ENCODE assay signal across 10 mouse cellular contexts in genomic region chr5:146691745-146692144, GRCm38 (mm10).
DNase-seq lines count a peak whose midpoint lies in the region; ATAC-seq and TF ChIP-seq lines count a peak whose summit lies in the region.
"Had no signal": no experiment of that assay in that cellular context is flagged by ENCODE, and none has a peak within 500 bp of the region (broad histone marks: within the 10 kb centered on the region; RNA-seq: fewer than 3 reads in every experiment).

No protein-coding gene starts in this region.

- DNase-seq in CD4-positive, CD25-positive, alpha-beta regulatory T cell, adult 2 months (ENCODE audit: low read depth, low spot score), result peak; percentile 7
- no peak for DNase-seq in lung, adult 18-20 months
- no peak for DNase-seq in adrenal gland, postnatal 25 days
- DNase-seq in gastrocnemius, postnatal 10 days, result no peak
- DNase-seq: thymus, adult 18-20 months had no signal

- H3K4me1 ChIP-seq in lung, embryonic 16.5 days (replicated peaks; ENCODE audit: control insufficient read depth, insufficient read depth, low read length), result peaks cover 15% of the 10 kb centered on the region
- peaks cover 7% of the 10 kb centered on the region; the same call in 1 of the 2 replicates for H3K4me1 ChIP-seq in intestine, postnatal 0 days (replicated peaks; ENCODE audit: control insufficient read depth, insufficient read depth, low read length)
- H3K4me1 ChIP-seq in stomach, embryonic 14.5 days (ENCODE audit: control insufficient read depth, insufficient read depth, low read length), result peaks cover 9% of the 10 kb centered on the region

- no peak overlapping the region for H3K4me3 ChIP-seq in lung, embryonic 16.5 days (ENCODE audit: low read length)
- no peak overlapping the region for H3K4me3 ChIP-seq in intestine, postnatal 0 days (ENCODE audit: low read depth, low read length)
- no peak overlapping the region for H3K4me3 ChIP-seq in stomach, embryonic 14.5 days (ENCODE audit: low read depth, low read length)

- no peaks in the 10 kb centered on the region for H3K27me3 ChIP-seq in lung, embryonic 16.5 days (ENCODE audit: control insufficient read depth, insufficient read depth, low read depth, low read length)
- no peaks in the 10 kb centered on the region for H3K27me3 ChIP-seq in intestine, postnatal 0 days (replicated peaks; ENCODE audit: control insufficient read depth, insufficient read depth, low read length)
- no peaks in the 10 kb centered on the region for H3K27me3 ChIP-seq in stomach, embryonic 14.5 days (ENCODE audit: control insufficient read depth, insufficient read depth, low read length)

- no peak for ATAC-seq in CD4-positive, CD25-positive, alpha-beta regulatory T cell, adult 4 months
- peak; percentile 24; the same call in 1 of the 2 replicates for ATAC-seq in lung, embryonic 16.5 days (ENCODE audit: low read depth)
- peak; percentile 37 for ATAC-seq in intestine, postnatal 0 days
- ATAC-seq in stomach, embryonic 14.5 days (ENCODE audit: insufficient number of reproducible peaks, insufficient read depth, low FRiP score, low read depth), result peak; percentile 15; the same call in 1 of the 2 replicates

- 52% methylated on average over 8 of the region's 8 CpGs for WGBS in lung, embryonic 16.5 days
- 35% methylated on average over 8 of the region's 8 CpGs for WGBS in intestine, postnatal 0 days
- WGBS in stomach, embryonic 14.5 days, result 59% methylated on average over 8 of the region's 8 CpGs

- H3K9me3 ChIP-seq in lung, embryonic 16.5 days (ENCODE audit: control insufficient read depth, low read length), result no peaks in the 10 kb centered on the region
- no peaks in the 10 kb centered on the region for H3K9me3 ChIP-seq in intestine, postnatal 0 days (ENCODE audit: control insufficient read depth)
- H3K9me3 ChIP-seq in stomach, embryonic 14.5 days (ENCODE audit: control insufficient read depth, low read depth, low read length), result no peaks in the 10 kb centered on the region
- H3K9me3 ChIP-seq: megakaryocyte, embryonic 14.5 days had no signal

- peak; percentile 78 for TF ChIP-seq CTCF in intestine, postnatal 0 days (IDR thresholded peaks at IDR 0.05; ENCODE audit: low read depth)

- H3K27ac ChIP-seq in lung, embryonic 16.5 days (ENCODE audit: low read length), result peak overlapping the region; percentile 70
- peak overlapping the region; percentile 95 for H3K27ac ChIP-seq in intestine, postnatal 0 days (ENCODE audit: low read depth, low read length)
- H3K27ac ChIP-seq in stomach, embryonic 14.5 days (ENCODE audit: low read length), result no peak overlapping the region; the same call in 1 of the 2 replicates

- H3K4me2 ChIP-seq in lung, embryonic 16.5 days (ENCODE audit: low read depth, low read length), result no peak overlapping the region
- H3K4me2 ChIP-seq in intestine, postnatal 0 days (replicated peaks; ENCODE audit: low read depth), result peak overlapping the region; percentile 28
- no peak overlapping the region for H3K4me2 ChIP-seq in stomach, embryonic 14.5 days (replicated peaks; ENCODE audit: low read depth, low read length)

- no peaks in the 10 kb centered on the region for H3K36me3 ChIP-seq in lung, embryonic 16.5 days (ENCODE audit: control insufficient read depth, insufficient read depth, low read length)
- no peaks in the 10 kb centered on the region for H3K36me3 ChIP-seq in intestine, postnatal 0 days (ENCODE audit: control insufficient read depth, insufficient read depth)
- no peaks in the 10 kb centered on the region for H3K36me3 ChIP-seq in stomach, embryonic 14.5 days (ENCODE audit: control insufficient read depth, insufficient read depth, low read length)

- H3K9ac ChIP-seq in lung, embryonic 16.5 days (ENCODE audit: low read length), result no peak overlapping the region
- H3K9ac ChIP-seq in intestine, postnatal 0 days (ENCODE audit: low read depth, low read length), result 0 out of 2 replicates have a peak overlapping the region, but pooled peaks have one; percentile 22
- no peak overlapping the region for H3K9ac ChIP-seq in stomach, embryonic 14.5 days (replicated peaks; ENCODE audit: low read depth, low read length)
